Mouse (Mus musculus) small intestine, adult 2 months (tissue): ENCODE results near the gene Bloc1s5. TPM values are rescaled to one million over a fixed set of nuclear protein-coding genes. Genes with fewer than 3 reads are reported as not detected.
A peak's percentile ranks its signal among the peaks of the same experiment; 100 is the strongest.
"Not testable (repeated sequence)": the region's sequence is repeated elsewhere in the genome, so short reads cannot be mapped to it uniquely, and the experiment has no call there.

ENCODE experiments used
- H3K27ac ChIP-seq: fragments of 200-500 bp; 2 replicates; pipeline ENCODE4 v1.5.1; 2012; ENCODE audit warnings: low read depth, low read length, control low read depth, inconsistent platforms; ENCODE audit not compliant: insufficient read depth
- H3K27me3 ChIP-seq: fragments of 200-500 bp; 2 replicates; pipeline ENCODE4 v1.6.1; 2012; ENCODE audit warnings: mild to moderate bottlenecking, moderate library complexity, low read length, inconsistent platforms; ENCODE audit not compliant: control insufficient read depth, insufficient read depth
- H3K36me3 ChIP-seq: fragments of 200-500 bp; 2 replicates; pipeline ENCODE4 v1.6.1; 2012; ENCODE audit warnings: mild to moderate bottlenecking, low read length, control low read depth, inconsistent platforms; ENCODE audit not compliant: control insufficient read depth, insufficient read depth
- H3K4me1 ChIP-seq: fragments of 200-500 bp; 2 replicates; pipeline ENCODE4 v1.6.1; 2012; ENCODE audit warnings: low read length, inconsistent platforms, mixed read lengths; ENCODE audit not compliant: control insufficient read depth, insufficient read depth, insufficient read length
- H3K4me3 ChIP-seq: fragments of 200-500 bp; 2 replicates; pipeline ENCODE4 v1.5.1; 2012; ENCODE audit warnings: low read depth, mild to moderate bottlenecking, control low read depth, inconsistent platforms, low read length, moderate library complexity
- CTCF ChIP-seq: fragments of 200-500 bp; IDR thresholded peaks from 2 replicates; pipeline ENCODE4 v1.5.1; 2012; ENCODE audit warnings: low read depth, mild to moderate bottlenecking, control low read depth, inconsistent platforms, low read length, moderate library complexity, mixed read lengths; ENCODE audit not compliant: insufficient replicate concordance, insufficient read length; ENCODE audit errors: extremely low read depth
- POLR2A ChIP-seq: fragments of 200-500 bp; IDR thresholded peaks from 2 replicates; pipeline ENCODE4 v1.6.1; 2012; ENCODE audit warnings: low read depth, mild to moderate bottlenecking, control low read depth, inconsistent platforms, low read length, moderate library complexity
- WGBS: fragments of 180-500 bp; shearing (Covaris S2); methylation state at CpG from one replicate; pipeline ENCODE4 v1.1.7; 2018; 5-methylcytosine and 5-hydroxymethylcytosine counted together
- polyA plus RNA-seq: library from polyadenylated mRNA; depleted of rRNA; stranded (reverse); fragments of >200 nt; gene quantifications from 2 replicates; pipeline ENCODE4 v1.2.3, GENCODE M21; 2012

Bloc1s5 gene
- polyA plus RNA-seq, 1 experiment: 2.0 TPM

DNA sequence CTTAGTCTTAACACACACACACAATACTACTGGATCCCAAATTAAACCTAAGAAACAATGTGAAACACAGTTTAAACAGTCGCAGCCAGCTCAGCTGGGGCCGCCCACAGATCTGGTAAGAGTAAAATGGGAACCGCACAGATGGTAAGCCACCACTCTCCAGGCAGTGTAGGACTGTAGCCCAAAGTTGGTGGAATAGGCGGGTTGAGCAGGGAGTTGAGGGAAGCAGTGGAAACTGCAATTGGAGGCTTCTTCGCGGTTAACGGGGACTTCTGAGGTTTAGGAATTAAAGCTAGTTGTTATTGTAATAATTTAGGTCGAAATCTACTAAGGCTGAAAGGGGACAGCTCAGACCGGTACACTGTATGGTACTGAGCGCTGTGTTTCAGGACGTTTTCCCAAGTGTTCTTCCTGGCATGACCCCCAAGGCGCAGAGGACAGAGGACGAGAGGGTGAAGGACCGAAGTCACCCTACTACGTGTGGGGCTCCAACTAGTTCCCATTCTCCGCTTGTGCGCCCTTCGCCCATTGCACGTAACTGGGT is 581 bp downstream of the Bloc1s5 start:
- 2% methylated on average over 19 of the region's 19 CpGs for WGBS
- Histone ChIP-seq H3K27ac (peak overlapping the region; percentile 18; the same call in 1 of the 2 replicates), H3K4me3 (peak overlapping the region; percentile 92), H3K4me1 (peaks cover 3% of the 10 kb centered on the region; the same call in 1 of the 2 replicates), H3K27me3 (no peaks in the 10 kb centered on the region), H3K36me3 (peaks cover 2% of the 10 kb centered on the region; the same call in 1 of the 2 replicates)
- no peak for TF ChIP-seq POLR2A

DNA sequence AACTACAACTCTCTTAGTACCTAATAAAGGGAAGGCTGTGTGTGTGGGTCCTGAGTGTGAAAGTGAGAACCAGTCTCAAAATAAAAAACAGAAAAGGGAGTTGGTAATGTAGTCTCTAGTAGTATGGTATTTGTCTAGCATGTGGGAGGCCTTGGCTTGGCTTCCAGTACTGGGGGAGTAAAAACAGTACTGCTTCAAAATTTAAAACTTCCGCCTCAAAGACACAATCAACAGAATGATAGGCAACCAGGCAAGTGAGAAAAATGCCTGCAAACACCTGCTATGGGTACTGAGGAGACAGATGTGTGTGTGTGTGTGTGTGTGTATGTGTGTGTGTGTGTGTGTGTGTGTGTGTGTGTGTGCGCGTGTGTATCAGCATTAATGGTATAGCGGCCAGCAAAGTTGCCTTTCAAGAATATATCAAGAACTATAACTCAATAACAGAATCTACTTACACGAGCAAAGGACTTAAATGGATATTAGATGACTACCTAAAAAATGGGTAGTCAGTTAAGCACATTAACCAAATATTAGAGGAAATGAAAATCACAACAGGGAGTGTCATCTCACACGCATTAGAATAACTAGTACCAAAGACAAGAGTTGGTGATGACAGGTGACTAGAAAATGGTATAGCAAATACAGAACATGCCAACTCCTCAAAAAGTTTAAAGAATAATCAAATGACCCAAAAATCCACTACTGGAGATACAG is 1.5 kb downstream of the Bloc1s5 start:
- Histone ChIP-seq H3K27me3 (no peaks in the 10 kb centered on the region), H3K36me3 (peaks cover 2% of the 10 kb centered on the region; the same call in 1 of the 2 replicates), H3K4me3 (no peak overlapping the region), H3K4me1 (peaks cover 3% of the 10 kb centered on the region; the same call in 1 of the 2 replicates), H3K27ac (no peak overlapping the region)
- TF ChIP-seq POLR2A (no peak), CTCF (no peak)
- 88% methylated on average over 6 of the region's 6 CpGs for WGBS

DNA sequence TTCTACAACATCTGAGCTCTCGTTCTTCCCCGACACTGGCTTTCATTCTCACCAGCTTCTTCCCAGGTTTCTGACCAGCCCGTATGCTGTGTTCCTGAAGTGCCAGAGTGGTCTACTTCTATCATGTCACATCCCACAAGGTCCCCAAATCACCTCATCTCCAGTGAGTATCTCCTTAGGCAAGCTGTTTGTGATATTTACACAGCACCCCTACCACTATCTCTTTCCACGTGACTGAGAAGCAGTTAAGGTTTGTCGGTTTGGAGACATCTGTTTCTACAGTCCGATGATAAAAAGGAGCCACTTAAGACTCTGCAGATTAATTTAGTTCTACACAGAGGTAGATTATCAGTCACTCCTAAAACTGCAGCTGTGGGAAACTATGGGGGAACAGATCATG is 2.4 kb downstream of the Bloc1s5 start:
- WGBS: 75% methylated on average over 6 of the region's 6 CpGs
- peaks cover 2% of the 10 kb centered on the region; the same call in 1 of the 2 replicates for H3K36me3 ChIP-seq
- no peak overlapping the region for H3K27ac ChIP-seq
- H3K4me3 ChIP-seq: no peak overlapping the region
- H3K4me1 ChIP-seq: peaks cover 3% of the 10 kb centered on the region; the same call in 1 of the 2 replicates
- no peak for TF ChIP-seq POLR2A
- no peak for TF ChIP-seq CTCF
- no peaks in the 10 kb centered on the region for H3K27me3 ChIP-seq

DNA sequence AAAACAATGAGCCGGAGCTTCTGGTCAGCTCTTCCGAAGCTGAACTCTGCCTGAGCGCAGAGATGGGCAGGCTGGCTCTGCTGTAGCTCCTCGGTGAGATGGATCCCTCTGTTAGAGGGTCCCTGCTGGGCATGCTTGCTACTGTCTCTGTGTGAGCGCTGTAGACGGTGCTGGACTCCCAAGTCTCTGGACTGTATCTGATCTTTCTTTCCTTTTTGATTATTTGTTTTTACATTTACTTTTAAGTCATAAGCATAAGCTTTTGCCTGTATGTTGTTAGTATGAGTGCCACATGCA is 8.7 kb downstream of the Bloc1s5 start:
- WGBS: 67% methylated on average over 6 of the region's 6 CpGs
- Histone ChIP-seq H3K27ac (no peak overlapping the region), H3K4me3 (no peak overlapping the region), H3K36me3 (peaks cover 2% of the 10 kb centered on the region; the same call in 1 of the 2 replicates), H3K4me1 (no peaks in the 10 kb centered on the region), H3K27me3 (no peaks in the 10 kb centered on the region)
- TF ChIP-seq CTCF: no peak
- no peak for TF ChIP-seq POLR2A

DNA sequence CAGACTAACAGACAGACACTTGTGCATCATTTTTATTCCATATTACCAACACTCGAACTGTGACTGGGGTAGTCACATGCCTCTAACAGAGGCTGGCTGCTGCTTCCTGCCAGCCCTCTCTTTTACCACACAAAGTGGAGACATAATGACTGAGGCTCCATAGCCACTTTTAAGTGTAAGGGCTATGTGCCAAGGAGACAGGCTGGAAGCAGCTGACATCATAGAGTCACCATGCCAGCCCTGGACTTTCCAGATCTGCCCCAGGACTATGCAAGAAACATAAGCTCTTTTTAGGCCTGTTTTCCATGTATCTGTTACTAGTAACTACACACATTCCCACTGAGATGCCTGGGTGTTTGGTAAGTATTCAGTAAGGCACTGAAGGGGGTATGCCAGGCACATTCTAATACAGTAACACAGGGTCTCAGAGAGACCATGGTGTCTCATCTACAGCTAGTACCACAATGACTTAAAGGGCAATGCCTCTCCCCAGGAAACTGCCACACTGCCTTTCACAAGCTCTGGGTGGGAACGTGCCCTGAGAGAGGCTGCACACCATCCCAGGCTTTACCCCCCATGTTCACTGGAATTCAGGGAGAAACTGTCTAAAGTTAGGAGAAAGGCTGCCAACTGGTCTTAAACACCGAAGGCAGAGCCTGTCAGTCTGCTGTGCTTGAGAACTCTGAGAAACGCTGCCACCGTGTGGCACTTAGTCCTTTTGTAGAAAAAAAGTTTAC is 9.2 kb downstream of the Bloc1s5 start:
- Histone ChIP-seq H3K4me1 (no peaks in the 10 kb centered on the region), H3K27ac (no peak overlapping the region), H3K4me3 (no peak overlapping the region), H3K36me3 (peaks cover 2% of the 10 kb centered on the region; the same call in 1 of the 2 replicates), H3K27me3 (no peaks in the 10 kb centered on the region)
- no peak for TF ChIP-seq CTCF
- TF ChIP-seq POLR2A: no peak
- WGBS: 41% methylated on average over 5 of the region's 5 CpGs

DNA sequence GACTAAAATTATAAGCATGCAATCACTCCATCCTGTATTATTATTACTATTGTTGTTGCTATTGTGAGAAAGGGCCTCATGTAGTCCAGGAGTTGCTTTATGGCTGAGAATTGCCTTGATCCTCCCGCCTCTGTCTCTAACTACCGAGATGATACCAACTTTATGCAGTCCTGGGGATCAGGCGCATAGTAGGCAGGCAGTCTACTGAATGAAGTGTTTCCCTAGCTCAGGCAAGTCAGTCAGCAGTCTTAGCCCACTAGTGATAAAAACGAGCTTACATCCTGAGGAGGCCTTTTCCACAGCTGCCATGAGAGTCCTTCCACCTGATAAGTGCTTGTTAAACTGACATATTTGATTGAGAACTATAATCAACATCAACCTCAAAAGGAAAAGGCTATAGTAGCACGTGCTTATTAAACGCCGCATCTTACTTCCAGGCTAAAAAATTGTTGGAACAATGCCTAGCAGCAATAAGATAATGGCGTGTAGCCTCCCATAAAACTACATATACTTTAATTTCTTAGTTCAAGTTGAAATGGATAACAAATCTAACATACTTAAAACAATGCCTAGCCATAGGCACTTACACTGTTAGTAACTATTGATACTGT is 10.5 kb downstream of the Bloc1s5 start:
- Histone ChIP-seq H3K36me3 (no peaks in the 10 kb centered on the region; the same call in 1 of the 2 replicates), H3K4me3 (no peak overlapping the region), H3K27me3 (no peaks in the 10 kb centered on the region), H3K4me1 (no peaks in the 10 kb centered on the region), H3K27ac (no peak overlapping the region)
- TF ChIP-seq CTCF: no peak
- TF ChIP-seq POLR2A: no peak
- WGBS: 74% methylated on average over 8 of the region's 8 CpGs

DNA sequence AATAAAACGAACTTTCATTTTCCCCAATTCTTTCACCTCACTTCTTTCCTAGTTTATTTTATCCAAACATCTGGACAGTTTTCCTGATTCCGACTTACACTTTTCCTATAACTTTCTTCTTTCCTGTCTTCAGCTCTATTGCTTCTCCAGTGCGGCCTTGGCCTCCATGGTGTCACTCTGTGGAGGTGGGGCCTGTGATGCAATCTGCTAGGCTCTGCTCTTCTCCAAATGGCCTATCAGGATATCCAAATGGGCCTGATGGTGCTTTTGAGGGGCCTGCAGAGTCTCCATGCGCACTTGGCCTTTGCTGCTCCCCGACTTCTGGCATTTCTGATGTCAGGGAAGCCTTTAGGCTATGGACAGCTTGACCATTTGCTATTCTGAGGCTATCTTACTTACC is 11.6 kb downstream of the Bloc1s5 start:
- peaks cover 1% of the 10 kb centered on the region; the same call in 1 of the 2 replicates for H3K36me3 ChIP-seq
- H3K4me3 ChIP-seq: no peak overlapping the region
- no peak for TF ChIP-seq POLR2A
- TF ChIP-seq CTCF: no peak
- 93% methylated on average over 5 of the region's 5 CpGs for WGBS
- H3K4me1 ChIP-seq: no peaks in the 10 kb centered on the region
- H3K27me3 ChIP-seq: no peaks in the 10 kb centered on the region
- H3K27ac ChIP-seq: no peak overlapping the region

DNA sequence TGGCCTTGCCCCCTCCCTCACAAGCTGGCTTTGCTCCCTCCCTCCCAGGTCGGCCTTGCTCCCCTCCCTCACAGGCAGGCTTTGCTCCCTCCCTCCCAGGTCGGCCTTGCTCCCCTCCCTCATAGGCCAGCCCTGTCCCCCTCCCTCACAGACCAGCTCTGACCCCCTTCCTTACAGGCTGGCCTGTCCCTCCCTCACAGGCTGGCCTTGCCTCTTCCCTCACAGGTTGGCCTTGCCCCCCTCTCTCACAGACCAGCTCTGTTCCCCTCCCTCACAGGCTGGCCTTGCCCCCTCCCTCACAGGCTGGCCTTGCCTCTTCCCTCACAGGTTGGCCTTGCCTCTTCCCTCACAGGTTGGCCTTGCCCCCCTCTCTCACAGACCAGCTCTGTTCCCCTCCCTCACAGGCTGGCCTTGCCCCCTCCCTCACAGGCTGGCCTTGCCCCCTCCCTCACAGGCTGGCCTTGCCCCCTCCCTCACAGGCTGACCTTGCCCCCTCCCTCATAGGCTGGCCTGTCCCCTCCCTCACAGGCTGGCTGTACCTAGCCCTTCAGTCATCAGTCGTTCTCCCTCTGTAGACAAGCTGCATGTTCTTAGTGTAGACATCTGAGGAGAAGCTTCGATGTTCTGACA is 16.8 kb downstream of the Bloc1s5 start:
- 79% methylated on average over 4 of the region's 4 CpGs for WGBS
- not testable (repeated sequence) for H3K4me3 ChIP-seq, H3K27me3 ChIP-seq, H3K4me1 ChIP-seq, H3K27ac ChIP-seq, H3K36me3 ChIP-seq
